Mouse (Mus musculus) brain, embryonic 14.5 days (tissue): Measurements from ENCODE around the gene Nutf2.

ENCODE experiments used
- CTCF ChIP-seq: fragments of 200-500 bp; IDR thresholded peaks from 2 replicates; pipeline ENCODE4 v1.5.1; 2012; ENCODE audit warnings: inconsistent platforms, mild to moderate bottlenecking, moderate library complexity, borderline replicate concordance; ENCODE audit not compliant: insufficient read depth, insufficient read length; ENCODE audit errors: extremely low read depth
- POLR2A ChIP-seq: fragments of 200-500 bp; IDR thresholded peaks from 2 replicates; pipeline ENCODE4 v1.6.1; 2012; ENCODE audit warnings: mild to moderate bottlenecking, inconsistent platforms, borderline replicate concordance; ENCODE audit not compliant: poor library complexity, insufficient read depth, insufficient read length, severe bottlenecking; ENCODE audit errors: extremely low read depth

DNA sequence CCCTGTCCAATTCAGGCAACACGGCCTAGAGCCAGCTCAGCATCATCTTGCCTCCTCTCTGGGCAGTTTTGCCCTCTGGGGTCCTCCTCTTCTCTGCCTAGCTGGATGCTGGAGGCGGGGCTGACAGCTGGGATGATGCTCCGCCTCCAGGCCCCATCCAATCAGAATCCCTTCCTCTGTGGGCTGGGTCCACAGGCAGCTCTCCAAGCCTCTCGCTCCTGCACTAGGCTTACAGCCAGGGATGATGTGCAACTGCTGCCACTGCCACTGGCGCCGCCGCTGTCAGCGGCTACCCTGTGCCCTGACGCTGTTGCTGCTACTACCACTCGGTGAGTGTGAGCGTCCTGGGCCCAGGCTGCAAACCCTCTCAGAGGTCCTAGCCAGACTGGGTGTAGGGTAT is 33.0 kb downstream of the Nutf2 start, which contains the start of gene Nrn1l:
- no peak for TF ChIP-seq POLR2A
- TF ChIP-seq CTCF = no peak
